Mouse (Mus musculus): ENCODE measurements around the gene Olfr642.

The Olfr642 gene

DNA sequence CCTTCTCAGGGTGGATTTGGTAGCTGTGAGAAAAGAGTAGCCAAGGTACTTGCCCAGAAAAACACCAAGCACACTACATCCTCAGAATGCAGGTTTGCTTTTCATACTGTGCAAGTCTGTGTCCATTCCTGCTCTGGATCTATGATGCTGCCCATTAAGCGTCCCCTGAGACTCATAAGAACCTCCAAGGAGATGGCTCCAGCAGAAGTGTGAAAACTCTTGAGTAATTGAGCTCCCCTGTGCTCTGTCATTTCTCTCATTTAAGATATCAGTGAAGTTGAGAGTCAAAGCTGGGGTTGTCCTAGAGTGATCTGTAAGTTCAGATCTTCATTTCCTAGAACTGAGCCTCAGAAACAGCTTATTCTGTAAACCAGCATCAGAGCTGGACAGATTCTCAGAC, at the start of gene Olfr642:
Gene Olfr642 (minus strand): TSS at position 101 of the 400 bp plus-strand sequence.
- POLR2A ChIA-PET, result no interaction called here
- CTCF ChIA-PET, result no interaction called here

GRCm38 (mm10) chr7:104085365-104085764, 32.9 kb upstream of the Olfr642 start, which contains the start of gene Olfr645:
Olfr645 (minus strand) TSS chr7:104085465.
- CTCF ChIA-PET, result no interaction called here
- POLR2A ChIA-PET, result no interaction called here

DNA sequence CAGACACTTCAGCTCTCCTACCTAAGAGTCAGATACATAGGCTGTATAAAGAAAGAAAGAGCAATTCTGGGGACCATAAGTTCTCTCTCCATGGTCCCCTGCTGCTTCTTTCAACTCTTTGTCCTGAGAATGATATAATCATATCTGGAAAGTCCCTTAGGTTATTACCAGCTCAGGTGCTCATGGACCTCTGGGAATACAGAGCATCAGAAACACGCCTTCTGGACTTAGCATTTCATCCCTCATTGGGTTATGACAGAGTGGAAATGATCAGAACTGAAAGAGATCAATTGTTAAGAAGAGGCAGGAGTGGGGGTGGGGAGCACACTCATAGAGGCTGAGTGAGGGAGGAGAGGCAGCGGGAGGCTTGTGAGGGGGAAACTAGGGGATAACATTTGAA, 19.3 kb upstream of the Olfr642 start, which contains the start of gene Olfr644:
Gene Olfr644 (minus strand): TSS at position 101 of the 400 bp plus-strand sequence.
- CTCF ChIA-PET, result no interaction called here
- POLR2A ChIA-PET, result interaction anchor here in 1 of 4 experiments (0.6 kb wide), 1 partner anchor 1587 kb away, joined by 4 read pairs; no protein-coding TSS in a partner anchor

DNA sequence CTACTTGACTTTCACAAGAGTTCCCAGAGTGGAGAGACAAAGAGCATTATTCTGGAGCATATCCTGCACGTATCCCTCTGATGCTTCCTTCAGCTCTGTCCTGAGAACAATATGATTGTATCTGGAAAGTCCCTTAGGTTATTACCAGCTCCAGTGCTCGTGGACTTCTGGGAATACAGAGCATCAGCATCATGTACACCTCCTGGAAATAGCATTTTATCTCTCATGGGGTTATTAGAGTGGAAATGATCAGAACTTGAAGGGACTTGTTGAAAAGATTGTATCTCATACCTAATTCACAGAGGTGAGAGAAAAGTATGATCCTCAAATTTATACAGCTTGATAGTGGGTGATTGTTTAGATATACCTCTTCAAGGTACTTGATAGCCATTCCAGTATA, 8.9 kb upstream of the Olfr642 start, which contains the start of gene 4930516K23Rik:
Gene 4930516K23Rik (minus strand): TSS at position 101 of the 400 bp plus-strand sequence.
- CTCF ChIA-PET, result no interaction called here
- POLR2A ChIA-PET, result no interaction called here

DNA sequence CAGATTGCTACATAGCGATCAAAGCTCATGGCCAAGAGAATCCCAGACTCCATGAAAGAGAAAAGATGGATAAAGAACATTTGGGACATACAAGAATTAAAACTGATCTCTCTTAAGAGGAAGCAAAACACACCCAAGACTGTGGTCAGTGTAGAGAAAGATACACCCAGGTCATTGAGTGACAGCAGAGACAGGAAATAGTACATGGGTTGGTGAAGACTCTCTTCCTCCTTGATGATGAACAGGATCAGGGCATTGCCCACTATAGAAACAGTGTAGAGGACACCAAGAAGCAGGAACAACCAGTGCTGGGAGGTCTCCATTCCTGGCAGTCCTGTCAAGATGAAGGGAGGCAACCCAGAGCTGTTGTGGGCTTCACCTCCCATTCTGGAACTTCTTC, 6.7 kb upstream of the Olfr642 start:
- ChIA-PET POLR2A (no interaction called here), CTCF (no interaction called here)

- ChIA-PET CTCF (no interaction called here), POLR2A (no interaction called here)
These were observed 1.7 kb downstream of the Olfr642 start for GRCm38 (mm10) chr7:104050745-104051144.

DNA sequence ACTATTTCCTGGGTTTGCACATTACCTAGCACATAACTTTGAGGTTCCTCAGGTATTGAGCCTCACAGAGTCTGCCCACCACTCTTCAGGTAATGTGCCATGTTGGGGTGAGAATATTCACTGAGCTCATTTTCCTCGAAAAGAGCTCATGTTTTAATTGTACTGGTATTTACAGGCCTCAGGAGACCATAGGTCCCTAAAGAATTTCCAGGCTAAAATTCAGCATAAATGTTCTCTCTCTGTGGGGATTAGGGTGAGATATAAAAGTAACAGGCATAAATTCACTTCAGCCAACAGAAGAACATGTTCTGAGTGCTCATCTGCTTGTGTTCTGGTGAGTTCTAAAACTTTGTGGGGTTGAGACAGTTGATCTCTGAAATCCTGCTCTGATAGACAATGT, 17.3 kb downstream of the Olfr642 start, which contains the start of gene Olfr641:
Gene Olfr641 (plus strand): TSS at position 301 of the 400 bp plus-strand sequence.
- CTCF ChIA-PET, result no interaction called here
- POLR2A ChIA-PET, result no interaction called here

- POLR2A ChIA-PET, result no interaction called here
- CTCF ChIA-PET, result no interaction called here
These were observed 25.5 kb downstream of the Olfr642 start for GRCm38 (mm10) chr7:104026978-104027377.

GRCm38 (mm10) chr7:104025473-104025872, 27.0 kb downstream of the Olfr642 start, which contains the start of gene Olfr640:
Olfr640 (minus strand) TSS chr7:104025573.
- ChIA-PET CTCF (no interaction called here), POLR2A (no interaction called here)

- ChIA-PET POLR2A (interaction anchor here in 1 of 4 experiments (0.7 kb wide), 1 partner anchor 67 kb away, joined by 3 read pairs; no protein-coding TSS in a partner anchor), CTCF (no interaction called here)
These were observed 30.8 kb downstream of the Olfr642 start for GRCm38 (mm10) chr7:104021651-104022050.

GRCm38 (mm10) chr7:104018953-104019352, 33.5 kb downstream of the Olfr642 start:
- CTCF ChIA-PET, result no interaction called here
- POLR2A ChIA-PET, result no interaction called here

DNA sequence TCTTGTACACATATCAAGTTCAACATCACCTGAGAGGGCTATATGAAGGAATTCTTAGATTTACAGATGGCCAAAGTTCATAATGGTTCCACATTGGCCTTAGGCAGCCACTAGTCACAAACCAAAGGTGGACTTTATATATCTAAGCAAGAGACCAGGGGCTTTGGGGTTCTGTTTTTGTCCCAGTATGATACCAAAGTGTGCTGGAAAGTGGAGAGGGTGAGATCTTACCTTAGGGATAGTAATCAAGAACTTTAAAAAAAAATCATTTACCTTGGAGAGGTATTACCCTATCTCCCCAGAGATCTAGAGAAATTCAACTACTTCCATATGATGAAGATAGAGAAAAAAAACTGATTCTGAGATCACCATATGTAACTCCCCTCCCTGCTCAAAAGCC, 35.3 kb downstream of the Olfr642 start, which contains the start of gene Olfr639:
Gene Olfr639 (minus strand): TSS at position 101 of the 400 bp plus-strand sequence.
- ChIA-PET CTCF (no interaction called here), POLR2A (no interaction called here)

- POLR2A ChIA-PET, result no interaction called here
- CTCF ChIA-PET, result no interaction called here
These were observed 53.3 kb downstream of the Olfr642 start for GRCm38 (mm10) chr7:103999124-103999523.

- ChIA-PET POLR2A (no interaction called here), CTCF (no interaction called here)
These were observed 54.0 kb downstream of the Olfr642 start, which contains the start of gene Olfr638 for GRCm38 (mm10) chr7:103998446-103998845. Olfr638 (plus strand) TSS chr7:103998746.

All from embryonic stem cell, embryonic (primary cell).